ENCODE assay signal across 19 mouse cellular contexts in genomic region chr2:103989724-103990123, GRCm38 (mm10). TPM values are rescaled to one million over a fixed set of nuclear protein-coding genes. Genes with fewer than 3 reads are reported as not detected.
"Had no signal": no experiment of that assay in that cellular context is flagged by ENCODE, and none has a peak within 500 bp of the region (broad histone marks: within the 10 kb centered on the region; RNA-seq: fewer than 3 reads in every experiment).

No protein-coding gene starts in this region.

- H3K36me3 ChIP-seq: neural tube, embryonic 13.5 days; neural tube, embryonic 15.5 days; stomach, embryonic 15.5 days had no signal

- H3K27me3 ChIP-seq: neural tube, embryonic 13.5 days; neural tube, embryonic 15.5 days had no signal

- DNase-seq: retina, postnatal 1 day; right cerebral cortex, adult 18-20 months; right cerebral cortex, postnatal 14 days; right cerebral cortex, postnatal 25 days; right cerebral cortex, postnatal 4 days; spleen, adult 18-20 months; thymus, adult 18-20 months; thymus, adult 2 months; thymus, postnatal 14 days; thymus, postnatal 25 days; thymus, postnatal 36 days; thymus, postnatal 4 days had no signal

- H3K9me3 ChIP-seq: neural tube, embryonic 13.5 days; neural tube, embryonic 15.5 days; stomach, embryonic 15.5 days had no signal

- H3K4me3 ChIP-seq: neural tube, embryonic 13.5 days; neural tube, embryonic 15.5 days; stomach, embryonic 15.5 days had no signal

- H3K9ac ChIP-seq: neural tube, embryonic 13.5 days; neural tube, embryonic 15.5 days; stomach, embryonic 15.5 days had no signal

- H3K27ac ChIP-seq: neural tube, embryonic 13.5 days; neural tube, embryonic 15.5 days; stomach, embryonic 15.5 days; stomach, postnatal 0 days had no signal

- H3K4me1 ChIP-seq: stomach, embryonic 15.5 days had no signal

- H3K4me2 ChIP-seq: neural tube, embryonic 13.5 days; neural tube, embryonic 15.5 days; stomach, embryonic 15.5 days had no signal

RNA-seq across cellular contexts. Expression of gene 4931422A03Rik, which starts 38.4 kb away (rescaled TPM):
- total RNA-seq: neutrophil, adult 5-6 weeks had no signal
- polyA plus RNA-seq: small intestine, adult 2 months; spleen, adult 2 months; thymus, adult 2 months had no signal
